Mouse (Mus musculus): ENCODE results near the gene Pbx4. TPM values are rescaled to one million over a fixed set of nuclear protein-coding genes. Genes with fewer than 3 reads are reported as not detected.

Gene Pbx4
- polyA plus RNA-seq, 1 experiment = not detected

DNA sequence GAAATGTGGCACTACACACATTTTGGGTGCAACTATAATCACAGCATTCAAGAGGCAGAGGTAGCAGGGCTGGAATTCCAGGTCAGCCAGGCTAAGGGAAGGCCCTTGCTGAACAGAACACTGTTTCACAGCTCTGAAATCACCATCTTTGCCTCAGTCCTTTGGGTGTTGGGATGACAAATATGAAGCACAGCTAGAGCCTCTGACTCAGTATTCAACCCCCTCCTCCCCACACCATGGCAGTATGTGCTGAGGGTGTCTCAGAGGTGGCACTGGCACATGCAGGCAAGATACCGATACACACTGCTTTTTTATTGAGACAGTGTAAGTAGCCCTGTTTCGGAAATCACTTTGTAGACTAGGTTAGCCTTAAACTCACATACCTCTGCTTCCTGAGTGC, 74.0 kb downstream of the Pbx4 start:
- H3K4me3 ChIP-seq (ENCODE audit: insufficient read depth, low read depth, low read length) = no peak overlapping the region
- peaks cover 18% of the 10 kb centered on the region for H3K4me1 ChIP-seq (ENCODE audit: control insufficient read depth, insufficient read depth, low read length)
- TF ChIP-seq CTCF (IDR thresholded peaks at IDR 0.05; ENCODE audit: insufficient read depth, low read depth, low read length) (no peak), POLR2A (IDR thresholded peaks at IDR 0.05; ENCODE audit: insufficient read depth, low read depth, low read length) (no peak)
- no peak overlapping the region for H3K27ac ChIP-seq (ENCODE audit: insufficient read depth, low read depth, low read length)
- 66% methylated on average over 2 of the region's 2 CpGs for WGBS

DNA sequence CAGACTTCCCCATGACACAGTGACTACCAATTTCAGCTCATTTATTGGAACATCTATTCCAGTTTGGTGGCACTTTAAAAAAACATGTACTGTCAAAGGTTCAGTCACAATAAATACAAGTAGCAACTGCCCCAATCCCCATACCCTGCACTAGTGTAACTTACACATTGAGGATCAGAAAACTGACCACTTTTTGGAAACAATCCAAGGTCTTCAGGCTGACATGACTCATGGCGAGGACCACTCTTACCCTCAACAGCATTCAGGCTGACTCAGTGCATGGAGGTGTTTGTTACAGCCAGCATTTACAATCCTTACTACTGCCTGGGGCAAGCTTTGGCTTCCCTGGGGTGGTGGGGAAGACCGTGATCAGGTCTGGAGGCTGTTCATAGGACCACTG, 74.8 kb downstream of the Pbx4 start:
- Histone ChIP-seq H3K27ac (ENCODE audit: insufficient read depth, low read depth, low read length) (no peak overlapping the region), H3K4me1 (ENCODE audit: control insufficient read depth, insufficient read depth, low read length) (peaks cover 20% of the 10 kb centered on the region), H3K4me3 (ENCODE audit: insufficient read depth, low read depth, low read length) (no peak overlapping the region)
- no peak for TF ChIP-seq CTCF (IDR thresholded peaks at IDR 0.05; ENCODE audit: insufficient read depth, low read depth, low read length)
- no peak for TF ChIP-seq POLR2A (IDR thresholded peaks at IDR 0.05; ENCODE audit: insufficient read depth, low read depth, low read length)
- 78% methylated on average over 2 of the region's 2 CpGs for WGBS

DNA sequence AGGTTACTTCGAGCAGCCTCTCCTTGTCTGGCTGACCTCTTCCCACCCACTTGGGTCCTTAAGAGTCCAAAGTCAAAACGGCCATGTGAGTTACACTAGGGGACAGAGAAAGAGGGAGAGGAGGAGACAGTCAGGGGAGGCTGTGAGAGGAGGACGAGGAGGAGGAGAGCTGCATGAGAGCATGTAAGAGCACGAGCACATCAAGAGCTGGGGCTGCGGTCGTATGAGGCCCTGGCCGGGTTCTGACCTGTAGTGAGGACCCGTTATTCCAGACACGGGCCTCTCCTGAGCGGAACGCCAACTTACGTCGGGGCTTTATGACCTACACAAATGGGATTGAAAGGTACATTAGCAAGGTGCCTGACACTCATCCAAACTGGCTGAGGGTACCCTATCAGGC, 79.6 kb downstream of the Pbx4 start:
- H3K27ac ChIP-seq (ENCODE audit: insufficient read depth, low read depth, low read length) = no peak overlapping the region
- no peak for TF ChIP-seq CTCF (IDR thresholded peaks at IDR 0.05; ENCODE audit: insufficient read depth, low read depth, low read length)
- TF ChIP-seq POLR2A (IDR thresholded peaks at IDR 0.05; ENCODE audit: insufficient read depth, low read depth, low read length) = no peak
- H3K4me1 ChIP-seq (ENCODE audit: control insufficient read depth, insufficient read depth, low read length) = peaks cover 42% of the 10 kb centered on the region
- 88% methylated on average over 13 of the region's 13 CpGs for WGBS
- no peak overlapping the region for H3K4me3 ChIP-seq (ENCODE audit: insufficient read depth, low read depth, low read length)

DNA sequence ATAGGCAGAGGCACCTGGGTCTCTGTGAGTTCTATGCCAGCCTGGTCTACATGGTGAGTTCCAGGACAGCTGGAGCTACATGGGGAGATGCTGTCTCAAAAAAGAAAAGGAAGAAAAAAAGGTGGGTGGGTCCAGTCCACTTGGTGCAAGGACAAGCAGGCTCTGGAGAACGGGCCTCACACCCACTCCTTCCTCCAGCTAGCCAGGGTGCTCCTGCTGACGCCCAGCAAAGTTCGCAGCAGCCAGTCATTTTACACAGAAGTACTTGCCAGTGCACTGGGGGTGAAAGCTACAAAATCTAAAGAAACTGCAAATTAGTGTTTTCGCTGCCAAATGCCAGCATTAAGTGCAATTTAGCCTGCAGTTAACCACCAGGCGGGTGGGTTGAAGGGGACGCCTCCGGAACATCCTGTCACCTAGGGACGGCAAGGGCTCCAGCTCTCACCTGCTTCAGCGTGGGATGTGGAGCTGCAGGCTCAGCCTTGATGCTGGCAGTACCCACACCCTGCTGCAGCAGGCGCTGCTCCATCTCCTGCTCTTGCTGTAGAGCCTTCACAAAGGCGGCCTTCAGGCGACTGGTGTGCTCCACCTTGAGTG, 80.3 kb downstream of the Pbx4 start:
- Histone ChIP-seq H3K27ac (ENCODE audit: insufficient read depth, low read depth, low read length) (peak overlapping the region; percentile 71), H3K4me3 (ENCODE audit: insufficient read depth, low read depth, low read length) (no peak overlapping the region), H3K4me1 (ENCODE audit: control insufficient read depth, insufficient read depth, low read length) (peaks cover 42% of the 10 kb centered on the region)
- 27% methylated on average over 12 of the region's 12 CpGs for WGBS
- TF ChIP-seq CTCF (IDR thresholded peaks at IDR 0.05; ENCODE audit: insufficient read depth, low read depth, low read length) (peak; percentile 26; the same call in 1 of the 2 replicates), POLR2A (IDR thresholded peaks at IDR 0.05; ENCODE audit: insufficient read depth, low read depth, low read length) (no peak)

DNA sequence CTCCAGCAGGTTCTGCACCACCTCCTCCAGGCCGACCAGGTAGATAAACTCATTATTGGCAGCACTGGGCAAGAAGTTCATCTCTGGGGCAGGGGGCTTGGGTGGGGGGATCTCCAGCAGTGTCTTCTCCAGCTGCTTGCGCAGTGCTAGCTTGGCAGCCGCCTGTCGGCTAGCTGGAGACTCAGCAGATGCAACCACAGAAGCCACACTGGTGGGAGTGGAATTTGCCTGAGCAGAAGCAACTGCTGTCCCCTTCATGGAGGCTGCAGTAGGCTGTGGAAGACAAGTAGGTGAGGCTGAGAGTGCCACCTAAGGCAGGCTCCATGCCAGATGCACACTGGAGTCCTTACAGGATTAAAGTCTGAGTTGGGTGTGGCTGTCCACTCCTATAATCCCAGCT, 82.2 kb downstream of the Pbx4 start:
- TF ChIP-seq CTCF (IDR thresholded peaks at IDR 0.05; ENCODE audit: insufficient read depth, low read depth, low read length) = no peak
- TF ChIP-seq POLR2A (IDR thresholded peaks at IDR 0.05; ENCODE audit: insufficient read depth, low read depth, low read length) = no peak
- H3K4me1 ChIP-seq (ENCODE audit: control insufficient read depth, insufficient read depth, low read length) = peaks cover 44% of the 10 kb centered on the region
- H3K27ac ChIP-seq (ENCODE audit: insufficient read depth, low read depth, low read length) = no peak overlapping the region; the same call in 1 of the 2 replicates
- no peak overlapping the region for H3K4me3 ChIP-seq (ENCODE audit: insufficient read depth, low read depth, low read length)
- WGBS = 88% methylated on average over 4 of the region's 4 CpGs

DNA sequence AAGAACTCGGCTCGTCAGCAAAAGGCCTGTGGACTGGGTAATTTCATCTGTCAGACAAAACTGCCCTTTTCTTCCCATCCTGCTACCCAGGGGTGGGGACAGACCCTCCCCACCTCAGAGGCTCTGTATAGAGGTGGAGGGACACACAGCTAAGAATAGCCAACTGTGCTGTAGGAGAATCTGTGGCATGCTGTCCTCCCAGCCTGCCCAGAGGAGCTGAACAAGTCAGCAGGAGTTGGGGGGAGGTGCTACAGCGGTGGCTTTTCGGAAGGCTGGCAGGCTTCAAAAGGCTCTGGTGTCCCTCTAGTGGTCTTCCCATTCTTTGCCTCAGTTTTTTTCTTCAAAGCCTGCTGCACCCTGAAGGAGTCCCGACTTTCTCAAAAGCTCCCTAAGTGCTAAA, 83.5 kb downstream of the Pbx4 start:
- no peak overlapping the region for H3K4me3 ChIP-seq (ENCODE audit: insufficient read depth, low read depth, low read length)
- H3K4me1 ChIP-seq (ENCODE audit: control insufficient read depth, insufficient read depth, low read length) = peaks cover 51% of the 10 kb centered on the region
- TF ChIP-seq POLR2A (IDR thresholded peaks at IDR 0.05; ENCODE audit: insufficient read depth, low read depth, low read length) = no peak
- TF ChIP-seq CTCF (IDR thresholded peaks at IDR 0.05; ENCODE audit: insufficient read depth, low read depth, low read length) = no peak
- peak overlapping the region; percentile 33 for H3K27ac ChIP-seq (ENCODE audit: insufficient read depth, low read depth, low read length)
- 26% methylated on average over 5 of the region's 5 CpGs for WGBS

DNA sequence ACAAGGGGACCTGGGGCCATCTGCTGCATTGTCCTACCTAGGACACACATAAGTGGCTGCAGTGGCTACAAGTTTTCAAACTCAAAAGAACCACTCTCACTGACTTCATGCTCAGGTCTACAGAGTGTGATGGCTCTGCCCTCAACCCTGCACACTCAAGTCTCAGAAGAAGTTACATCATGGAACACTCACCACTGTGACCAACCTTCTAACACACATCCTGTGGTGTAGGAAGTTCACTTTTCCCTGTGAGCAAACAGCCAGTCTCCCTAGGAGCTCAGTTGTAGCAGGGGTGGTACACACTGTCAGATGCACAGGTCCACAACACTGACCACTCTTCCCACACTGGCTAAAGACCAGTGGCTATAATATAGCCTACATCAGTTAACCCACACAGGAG, 86.2 kb downstream of the Pbx4 start:
- no peak overlapping the region for H3K4me3 ChIP-seq (ENCODE audit: insufficient read depth, low read depth, low read length)
- no peak for TF ChIP-seq CTCF (IDR thresholded peaks at IDR 0.05; ENCODE audit: insufficient read depth, low read depth, low read length)
- TF ChIP-seq POLR2A (IDR thresholded peaks at IDR 0.05; ENCODE audit: insufficient read depth, low read depth, low read length) = no peak
- peaks cover 34% of the 10 kb centered on the region for H3K4me1 ChIP-seq (ENCODE audit: control insufficient read depth, insufficient read depth, low read length)
- H3K27ac ChIP-seq (ENCODE audit: insufficient read depth, low read depth, low read length) = no peak overlapping the region

DNA sequence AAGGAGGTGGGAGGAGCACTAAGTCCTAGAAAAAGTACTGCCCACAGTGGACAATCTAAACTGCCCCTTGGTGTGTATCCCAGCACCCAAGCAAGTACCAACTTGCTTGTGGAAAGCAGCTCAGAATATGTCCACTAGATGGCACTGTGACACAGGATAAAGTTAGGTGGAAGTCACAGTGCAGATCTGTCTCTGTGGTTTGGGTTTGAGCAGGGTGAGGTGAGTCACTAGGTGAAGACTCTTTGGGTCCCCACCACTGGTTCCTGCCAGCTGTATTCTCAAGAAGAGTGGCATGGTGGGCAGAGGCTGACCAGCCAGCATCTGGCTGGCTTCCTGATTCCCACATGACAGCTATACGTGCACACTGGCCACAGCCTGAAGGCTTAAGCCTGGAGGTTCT, 86.7 kb downstream of the Pbx4 start:
- Histone ChIP-seq H3K4me1 (ENCODE audit: control insufficient read depth, insufficient read depth, low read length) (peaks cover 30% of the 10 kb centered on the region), H3K4me3 (ENCODE audit: insufficient read depth, low read depth, low read length) (no peak overlapping the region), H3K27ac (ENCODE audit: insufficient read depth, low read depth, low read length) (no peak overlapping the region)
- no peak for TF ChIP-seq POLR2A (IDR thresholded peaks at IDR 0.05; ENCODE audit: insufficient read depth, low read depth, low read length)
- no peak for TF ChIP-seq CTCF (IDR thresholded peaks at IDR 0.05; ENCODE audit: insufficient read depth, low read depth, low read length)
- 69% methylated on average over 1 of the region's 1 CpGs for WGBS

DNA sequence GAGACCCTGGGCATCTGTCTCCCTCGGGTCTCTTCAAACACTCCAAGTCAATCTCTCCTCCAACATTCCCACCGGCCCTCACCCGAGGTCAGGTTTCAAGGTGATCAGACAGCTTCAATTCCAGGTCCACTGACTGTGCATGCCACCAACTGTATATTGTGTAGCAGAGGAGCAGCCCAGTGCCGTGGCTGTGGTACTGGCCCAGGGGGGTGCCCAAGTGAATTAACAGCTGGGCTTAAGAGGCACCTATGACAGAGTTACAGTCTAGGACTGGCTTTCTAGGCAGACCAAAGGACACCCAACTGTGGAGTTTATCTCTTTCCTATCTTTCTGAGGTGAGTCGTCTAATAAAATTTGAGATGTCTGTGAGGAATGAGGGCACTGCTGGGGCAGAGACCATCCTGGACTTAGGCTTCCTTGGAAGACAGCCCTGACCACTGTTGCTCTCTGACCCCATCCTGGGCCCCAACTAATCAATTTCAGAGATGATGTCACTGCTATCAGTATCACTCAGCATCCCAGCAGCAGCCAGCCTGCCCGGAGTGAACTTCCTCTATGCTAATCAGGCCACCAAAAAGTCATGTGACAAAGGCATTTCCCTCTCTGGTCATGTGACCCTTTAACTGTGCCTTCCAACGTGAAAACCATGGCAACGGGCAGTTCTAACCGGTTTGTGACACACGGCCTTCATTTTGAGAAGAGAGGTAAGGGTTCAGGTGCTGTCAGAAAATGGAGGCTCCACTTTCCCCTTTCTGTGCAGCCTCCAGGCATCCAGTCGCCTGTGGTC, 87.8 kb downstream of the Pbx4 start:
- WGBS = 45% methylated on average over 11 of the region's 11 CpGs
- H3K4me1 ChIP-seq (ENCODE audit: control insufficient read depth, insufficient read depth, low read length) = peaks cover 23% of the 10 kb centered on the region
- no peak overlapping the region for H3K4me3 ChIP-seq (ENCODE audit: insufficient read depth, low read depth, low read length)
- TF ChIP-seq POLR2A (IDR thresholded peaks at IDR 0.05; ENCODE audit: insufficient read depth, low read depth, low read length) (no peak), CTCF (IDR thresholded peaks at IDR 0.05; ENCODE audit: insufficient read depth, low read depth, low read length) (no peak)
- no peak overlapping the region for H3K27ac ChIP-seq (ENCODE audit: insufficient read depth, low read depth, low read length)

All from olfactory bulb, adult 2 months (tissue).